Mouse (Mus musculus) megakaryocyte-erythroid progenitor cell, adult 5 weeks (primary cell): ENCODE results near the gene 1700003F12Rik. TPM values are rescaled to one million over a fixed set of nuclear protein-coding genes. Genes with fewer than 3 reads are reported as not detected.

Experiments
- polyA plus RNA-seq: library from polyadenylated mRNA; stranded (reverse); fragments of >175 nt; gene quantifications from 2 replicates; pipeline ENCODE4 v1.2.3, GENCODE M21; 2012

1700003F12Rik gene
- 0.14 and 1.5 TPM in 2 replicates for polyA plus RNA-seq

DNA sequence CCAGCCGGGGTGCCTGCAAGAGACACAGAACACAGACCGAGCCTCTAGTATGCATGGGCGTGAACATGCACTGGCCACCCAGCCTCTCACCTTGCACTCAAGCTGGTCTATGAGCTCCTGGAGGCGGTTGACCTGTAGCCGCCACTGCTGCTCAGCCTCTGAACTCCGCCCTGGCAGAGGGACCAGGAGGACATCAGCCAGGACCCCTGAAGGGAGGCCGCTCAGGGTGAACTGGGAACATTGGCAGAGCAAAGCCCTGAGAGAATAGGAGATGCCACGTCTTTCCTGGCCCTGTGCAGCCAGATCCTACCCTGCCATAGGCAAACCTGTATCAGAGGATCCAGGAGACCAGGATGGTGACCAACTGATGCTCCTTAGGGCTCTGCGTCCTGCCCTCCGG lies at the start of gene 1700003F12Rik:
Gene 1700003F12Rik (plus strand): TSS at position 375 of the 400 bp plus-strand sequence.

DNA sequence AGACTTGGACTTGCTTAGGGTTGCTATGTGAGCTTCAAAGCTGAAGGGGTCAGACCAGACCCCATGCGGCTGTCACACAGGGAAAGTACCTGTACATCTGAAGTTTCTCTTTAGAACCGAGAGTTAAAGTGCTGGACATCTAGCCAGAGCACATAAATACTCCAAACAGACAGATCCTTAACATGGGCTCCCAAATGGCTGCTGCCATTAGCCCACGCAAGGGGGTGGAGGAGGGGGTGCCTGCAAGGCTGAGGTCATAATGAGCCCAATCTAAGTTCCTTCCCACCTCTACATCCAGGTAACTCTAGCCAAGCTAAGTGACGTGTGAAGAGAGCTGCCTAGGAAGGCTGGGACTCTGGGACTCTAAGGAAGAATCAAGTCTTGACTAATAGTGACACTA lies 4.6 kb downstream of the 1700003F12Rik start, which contains the start of gene Actl10:
Gene Actl10 (plus strand): TSS at position 301 of the 400 bp plus-strand sequence.

DNA sequence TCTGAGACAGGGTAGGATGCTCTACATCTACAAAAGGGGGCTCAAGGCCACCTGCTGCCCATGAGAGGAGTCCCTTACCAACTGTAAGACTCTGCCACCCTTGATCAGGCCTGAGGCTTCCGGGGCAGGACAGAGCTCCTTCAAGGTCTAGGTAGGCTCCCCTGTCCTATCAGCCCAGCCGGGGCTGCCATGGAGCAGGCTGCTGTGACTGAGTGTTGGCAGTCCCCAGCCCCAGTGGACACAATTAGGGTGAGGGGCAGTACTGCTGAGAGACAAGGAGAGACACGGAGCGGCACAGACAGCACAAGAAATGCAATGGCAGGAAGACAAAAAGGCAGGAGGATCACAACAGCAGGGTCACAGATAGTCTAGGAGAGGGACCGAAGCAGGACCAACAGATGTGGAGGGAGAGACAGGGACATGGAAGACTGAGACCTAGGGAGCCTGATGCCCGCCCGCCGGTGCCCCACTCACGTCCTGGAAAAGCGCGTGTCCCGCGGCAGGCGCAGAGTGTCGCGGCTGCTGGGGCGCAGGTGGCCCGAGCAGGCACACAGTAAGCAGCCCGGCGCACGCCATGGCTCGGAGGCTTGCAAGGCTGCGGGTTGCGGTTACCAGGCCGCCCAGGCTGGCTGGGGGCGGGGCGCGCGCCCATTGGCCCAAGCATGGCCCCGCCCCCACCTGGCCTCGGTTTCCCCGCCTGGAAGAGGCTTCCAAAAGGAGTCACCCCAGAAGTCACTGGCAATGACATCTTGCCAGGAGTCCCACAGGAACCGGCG lies 11.6 kb downstream of the 1700003F12Rik start, which contains the start of gene Necab3:
Gene Necab3 (minus strand): TSS at position 627 of the 776 bp plus-strand sequence.

DNA sequence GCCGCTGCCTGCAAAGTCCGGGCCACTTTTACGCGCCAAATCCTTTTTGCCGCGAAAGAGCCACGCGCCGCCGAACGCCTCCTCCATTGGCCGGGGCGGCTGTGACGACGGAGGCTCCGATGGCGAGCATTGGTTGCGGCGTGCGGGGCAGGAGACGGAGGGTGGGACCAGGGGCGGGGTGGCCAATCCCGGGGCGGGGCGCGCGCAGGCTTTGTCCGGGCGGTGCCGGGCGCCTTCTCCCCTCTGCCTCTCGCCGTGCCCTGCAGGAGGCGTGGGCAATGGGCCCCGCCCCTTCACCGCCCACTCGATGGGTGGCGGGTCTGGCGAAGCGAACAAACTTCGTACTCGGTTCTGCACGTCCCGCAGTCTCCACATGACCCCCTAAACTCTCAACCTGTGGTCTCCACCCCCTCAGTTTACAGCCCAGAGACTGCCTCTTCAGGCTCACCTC lies 23.0 kb downstream of the 1700003F12Rik start, which contains the start of gene E2f1:
Gene E2f1 (minus strand): TSS at position 57 of the 451 bp plus-strand sequence.

Other genes starting within 250 kb of the 1700003F12Rik start
- not detected in 2 replicates for gene Bpifb9b, start 239.9 kb upstream of the 1700003F12Rik start, polyA plus RNA-seq
- gene Cdk5rap1, start 174.1 kb upstream of the 1700003F12Rik start, polyA plus RNA-seq = 0.35 and 0.51 TPM in 2 replicates
- 0.61 and 0.64 TPM in 2 replicates for gene Snta1, start 139.0 kb upstream of the 1700003F12Rik start, polyA plus RNA-seq
- gene Cbfa2t2, start 110.6 kb upstream of the 1700003F12Rik start, polyA plus RNA-seq = 6.4 and 9.7 TPM in 2 replicates
- gene Actl10, start 4.7 kb downstream of the 1700003F12Rik start, polyA plus RNA-seq = 0.05 and 0.34 TPM in 2 replicates
- gene Necab3, start 11.8 kb downstream of the 1700003F12Rik start, polyA plus RNA-seq = 1.4 and 2.2 TPM in 2 replicates
- gene E2f1, start 22.8 kb downstream of the 1700003F12Rik start, polyA plus RNA-seq = 86.2 and 96.3 TPM in 2 replicates
- gene Pxmp4, start 56.6 kb downstream of the 1700003F12Rik start, polyA plus RNA-seq = 3.8 and 4.1 TPM in 2 replicates
- gene Zfp341, start 66.2 kb downstream of the 1700003F12Rik start, polyA plus RNA-seq = 7.1 and 8.1 TPM in 2 replicates
- 1.7 and 2.9 TPM in 2 replicates for gene 4930519P11Rik, start 66.4 kb downstream of the 1700003F12Rik start, polyA plus RNA-seq
- gene Chmp4b, start 104.6 kb downstream of the 1700003F12Rik start, polyA plus RNA-seq = 145 and 166 TPM in 2 replicates
- not detected in 2 replicates for gene Gm14214, start 222.9 kb downstream of the 1700003F12Rik start, polyA plus RNA-seq
- gene Raly, start 244.0 kb downstream of the 1700003F12Rik start, polyA plus RNA-seq = 593 and 729 TPM in 2 replicates
- 2.1 TPM in 2 replicates for gene a, start 244.3 kb downstream of the 1700003F12Rik start, polyA plus RNA-seq